Mouse (Mus musculus) layer of hippocampus, adult 9-10 months (tissue): Measurements from ENCODE around the gene 4931429L15Rik.
A peak's percentile ranks its signal among the peaks of the same experiment; 100 is the strongest.

Source experiments
- DNase-seq: peaks from one replicate; pipeline ENCODE4 v3.0.0; 2022; ENCODE audit warnings: low spot score

Gene 4931429L15Rik

DNA sequence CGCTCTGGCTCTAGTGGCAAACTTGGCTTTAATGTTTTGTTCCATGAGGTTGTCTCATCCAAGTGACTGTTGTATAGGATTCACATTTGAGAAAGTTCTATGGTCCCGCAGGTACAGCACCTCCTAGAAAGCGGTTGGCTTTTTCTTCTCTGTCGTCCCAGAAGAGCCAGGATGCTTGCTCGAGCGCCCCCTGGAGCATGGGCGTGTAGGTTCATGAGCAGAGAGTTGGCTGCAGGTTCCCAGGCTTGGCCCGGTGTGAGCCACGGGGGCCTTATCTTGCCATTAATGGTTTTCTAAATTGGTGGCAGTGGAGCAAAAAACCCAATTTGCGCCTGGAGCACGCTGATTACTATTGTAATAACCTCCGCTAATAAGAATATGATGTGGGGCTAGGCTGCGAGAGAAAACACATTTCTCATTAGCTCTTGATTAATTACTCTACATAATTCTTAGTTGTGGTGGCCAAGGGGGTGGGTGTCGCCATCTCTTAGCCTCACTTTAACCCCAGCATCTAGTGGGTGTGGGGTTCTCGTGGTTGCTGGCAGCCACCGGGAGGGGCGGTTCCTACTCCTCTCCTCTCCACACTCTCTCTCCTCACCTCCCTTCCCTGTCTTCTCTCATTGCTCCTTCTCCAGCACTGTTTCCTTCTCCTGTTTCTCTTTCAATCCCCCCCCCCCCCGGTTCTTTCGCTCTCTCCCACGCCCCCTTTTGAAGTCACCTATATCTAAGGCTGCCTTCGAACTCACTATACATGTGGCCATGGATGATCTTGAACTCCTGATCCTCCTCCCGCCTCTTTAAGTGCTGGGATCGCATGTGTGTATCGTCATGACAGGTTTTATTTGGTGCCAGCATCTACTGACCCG lies 8.2 kb upstream of the 4931429L15Rik start:
- no peak for DNase-seq

- DNase-seq, result no peak
Observed at GRCm38 (mm10) chr9:46326694-46327405, 7.1 kb upstream of the 4931429L15Rik start.

DNA sequence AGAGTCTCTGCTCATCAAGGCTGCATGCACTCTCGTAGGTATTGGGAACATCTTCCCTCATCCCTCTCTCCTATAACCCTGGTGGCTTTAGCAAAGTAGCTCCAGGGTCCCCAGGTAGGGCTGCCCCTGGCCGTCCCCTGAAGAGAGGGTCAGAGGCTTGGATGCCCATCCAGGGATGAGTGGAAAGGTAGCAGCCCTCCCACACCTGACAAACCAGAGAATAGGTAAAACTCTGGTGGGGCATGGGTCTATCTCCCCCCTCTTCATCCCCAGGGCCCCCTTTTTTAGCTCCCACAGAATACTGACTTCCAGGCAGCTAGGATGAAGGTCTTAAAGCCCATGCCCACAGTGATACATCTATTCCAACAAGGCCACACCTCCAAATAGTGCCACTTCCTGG lies 675 bp upstream of the 4931429L15Rik start:
- no peak for DNase-seq

DNA sequence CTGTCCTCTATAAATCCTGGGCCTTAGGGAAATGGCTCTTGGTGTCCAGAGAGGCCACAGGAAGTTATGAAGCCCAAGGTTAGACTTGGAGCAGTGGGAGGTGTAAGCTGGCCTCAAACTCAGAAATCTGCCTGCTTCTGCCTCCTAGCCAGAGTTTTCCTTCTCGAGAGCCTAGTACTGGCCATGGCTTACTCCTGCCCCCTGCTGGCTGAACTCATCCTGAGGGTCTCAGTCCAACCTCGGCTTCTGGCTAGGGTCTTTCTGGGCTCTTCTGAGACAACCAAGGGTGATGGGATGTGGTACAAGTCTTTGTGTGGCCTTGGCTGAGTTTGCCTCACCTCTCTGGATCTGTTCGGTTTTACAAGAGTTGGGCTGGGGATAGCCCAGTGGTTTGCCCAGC lies 1.8 kb downstream of the 4931429L15Rik start:
- no peak for DNase-seq

DNA sequence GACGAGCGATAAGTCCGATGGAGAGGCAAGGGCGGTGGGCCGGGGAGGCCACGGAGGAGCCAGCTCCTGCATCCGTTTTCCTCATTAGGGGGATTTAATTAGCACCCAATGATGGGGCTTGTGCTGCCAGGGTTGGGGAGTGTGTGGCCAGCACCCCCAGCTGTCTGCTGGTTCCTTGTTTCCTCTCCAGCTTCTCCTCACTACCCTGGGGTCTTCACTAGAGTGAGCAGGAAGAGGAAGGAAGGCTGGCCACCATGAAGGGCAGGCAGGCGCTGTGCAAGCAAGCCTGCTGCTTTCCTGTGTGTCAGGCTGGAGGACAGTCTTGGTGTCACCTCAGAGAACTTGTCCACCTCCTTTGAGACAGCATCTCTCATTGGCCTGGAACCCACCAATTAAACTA lies 2.9 kb downstream of the 4931429L15Rik start:
- DNase-seq, result no peak

DNA sequence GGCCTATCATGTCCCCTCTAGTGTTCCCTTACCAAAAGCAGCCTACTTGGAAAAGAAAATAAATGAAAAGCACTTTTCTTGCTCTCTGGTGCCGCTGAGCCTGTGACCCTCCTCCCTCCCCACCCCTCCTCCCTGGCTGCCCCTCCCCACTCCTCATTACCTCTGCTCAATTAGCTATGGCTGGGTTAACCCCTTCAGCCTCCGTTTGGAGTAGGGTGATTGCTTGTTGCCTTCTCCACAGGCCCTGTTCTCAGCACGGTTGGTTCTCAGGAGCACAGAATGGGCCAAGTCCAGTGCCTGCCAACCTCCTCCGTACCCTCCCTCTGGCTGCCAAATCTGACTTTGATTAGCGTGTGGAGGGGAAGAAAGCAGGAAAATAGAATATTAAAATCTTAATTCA lies 3.4 kb downstream of the 4931429L15Rik start:
- no peak for DNase-seq

GRCm38 (mm10) chr9:46315807-46316365 lies 3.9 kb downstream of the 4931429L15Rik start:
- DNase-seq, result no peak

- no peak for DNase-seq
Observed at GRCm38 (mm10) chr9:46314921-46315320, 4.9 kb downstream of the 4931429L15Rik start.

DNA sequence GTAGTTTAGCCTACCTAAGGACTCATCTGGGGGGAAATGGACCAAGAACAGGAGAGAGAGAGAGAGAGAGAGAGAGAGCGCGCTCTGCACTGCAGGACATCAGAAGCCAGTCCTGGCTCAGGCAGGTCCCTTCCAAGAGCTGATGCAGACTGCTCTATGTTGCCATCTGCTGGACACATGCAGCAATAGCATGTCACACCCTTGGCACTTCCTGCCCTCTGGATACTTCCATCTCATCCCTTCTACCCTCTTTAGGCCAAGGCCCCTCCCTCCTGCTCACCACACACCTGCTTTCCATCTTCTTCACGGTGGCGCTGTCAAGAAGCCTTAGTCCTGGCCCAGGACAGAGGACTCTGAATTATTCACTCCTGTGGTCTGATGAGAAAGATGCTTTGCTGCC lies 5.3 kb downstream of the 4931429L15Rik start:
- DNase-seq, result no peak

- no peak for DNase-seq
Observed at GRCm38 (mm10) chr9:46309121-46309520, 10.7 kb downstream of the 4931429L15Rik start.

- DNase-seq, result no peak
Observed at GRCm38 (mm10) chr9:46302142-46302541, 17.6 kb downstream of the 4931429L15Rik start.

DNA sequence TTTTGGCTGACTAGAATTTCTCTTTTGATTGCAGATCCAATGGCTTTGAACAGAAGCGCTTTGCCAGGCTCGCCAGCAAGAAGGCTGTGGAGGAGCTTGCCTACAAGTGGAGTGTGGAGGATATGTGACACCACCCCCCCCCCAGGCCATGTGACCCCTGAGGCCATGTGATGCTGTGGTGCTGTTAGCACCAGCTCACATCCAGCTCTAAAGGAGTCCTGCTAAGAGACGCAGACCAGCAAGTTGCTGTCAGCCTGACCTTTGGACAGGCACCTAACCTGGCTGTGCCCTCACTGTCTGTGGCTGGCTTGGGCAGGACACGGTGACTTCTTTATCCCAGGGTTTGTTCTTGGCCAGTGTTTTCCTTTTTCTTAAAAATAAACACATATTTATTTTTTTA lies 21.4 kb downstream of the 4931429L15Rik start:
- DNase-seq, result no peak

DNA sequence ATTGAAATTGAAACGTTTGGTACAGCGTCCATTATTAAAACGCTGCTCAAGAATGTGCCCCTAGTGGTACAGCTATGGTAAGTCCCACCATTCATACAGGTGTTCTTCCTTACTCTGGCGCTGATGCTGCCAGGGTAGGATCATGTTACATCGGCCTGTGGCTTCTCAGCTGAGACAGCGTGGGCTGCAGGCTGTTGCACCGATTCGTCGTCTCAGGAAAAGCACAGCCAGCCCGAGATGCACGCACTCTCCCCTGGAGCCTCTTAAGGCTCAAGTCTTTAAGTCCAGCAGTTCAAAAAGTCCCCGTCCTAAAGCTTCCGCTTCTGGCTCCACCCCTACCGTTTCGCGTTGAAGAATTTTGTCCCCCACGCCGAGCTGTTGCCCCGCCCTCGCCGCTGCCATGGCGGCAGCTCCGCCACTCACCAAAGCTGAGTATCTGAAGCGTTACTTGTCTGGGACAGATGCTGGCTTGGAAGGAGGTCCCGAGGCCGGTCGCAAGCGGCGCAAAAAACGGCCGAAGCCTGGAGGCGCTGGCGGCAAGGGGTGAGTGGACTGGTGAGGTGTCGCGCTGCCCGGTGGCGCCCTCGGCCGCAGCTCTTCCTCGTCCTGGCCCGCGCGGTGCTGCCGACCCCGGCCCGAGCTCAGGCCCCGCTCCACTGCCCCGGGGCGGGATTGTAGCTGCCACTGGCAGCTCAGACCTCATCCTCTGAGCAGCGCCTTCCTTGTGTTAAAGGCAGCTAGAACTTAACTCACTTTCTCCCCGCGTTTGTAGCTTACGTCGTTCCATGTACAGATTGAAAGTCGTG lies 37.0 kb downstream of the 4931429L15Rik start, which contains the start of gene Bud13:
Gene Bud13, plus strand, starts transcription at position 378 of the 806 bp plus-strand sequence.
- DNase-seq, result peak; percentile 55

GRCm38 (mm10) chr9:46274494-46274893 lies 45.3 kb downstream of the 4931429L15Rik start:
- no peak for DNase-seq

DNA sequence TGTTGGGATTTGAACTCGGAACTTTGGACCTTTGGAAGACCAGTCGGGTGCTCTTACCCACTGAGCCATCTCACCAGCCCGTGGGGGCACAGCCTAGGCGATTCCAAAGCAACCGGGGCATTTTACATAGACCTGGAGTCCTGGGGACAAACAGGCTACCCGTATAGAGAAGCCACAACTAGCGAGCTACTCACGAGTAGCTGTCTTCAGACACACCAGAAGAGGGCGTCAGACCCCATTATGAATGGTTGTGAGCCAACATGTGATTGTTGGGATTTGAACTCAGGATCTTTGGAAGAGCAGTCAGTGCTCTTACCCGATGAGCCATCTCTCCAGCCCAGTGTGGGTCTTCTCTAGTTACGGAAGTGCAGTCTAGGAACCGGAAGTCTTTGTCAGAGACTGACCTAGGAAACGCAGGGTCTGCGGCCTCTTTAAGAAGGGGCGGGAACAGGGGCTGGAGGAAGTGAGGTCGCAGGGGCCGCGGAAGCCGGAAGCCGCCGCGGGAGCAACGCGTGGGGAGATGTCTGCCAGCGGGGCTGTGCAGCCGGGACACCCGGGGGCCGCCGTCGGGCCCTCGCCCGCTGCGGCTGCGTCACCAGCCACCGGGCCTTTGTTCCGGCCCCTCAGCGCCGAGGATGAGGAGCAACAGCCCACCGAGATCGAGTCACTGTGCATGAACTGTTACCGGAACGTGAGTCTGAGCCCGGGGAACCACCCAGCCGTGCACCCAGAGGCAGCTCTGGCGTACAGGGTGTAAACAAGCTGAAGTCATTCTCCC lies 46.9 kb downstream of the 4931429L15Rik start, which contains the start of gene Zpr1:
Gene Zpr1, plus strand, starts transcription at position 388 of the 778 bp plus-strand sequence.
- peak; percentile 76 for DNase-seq

DNA sequence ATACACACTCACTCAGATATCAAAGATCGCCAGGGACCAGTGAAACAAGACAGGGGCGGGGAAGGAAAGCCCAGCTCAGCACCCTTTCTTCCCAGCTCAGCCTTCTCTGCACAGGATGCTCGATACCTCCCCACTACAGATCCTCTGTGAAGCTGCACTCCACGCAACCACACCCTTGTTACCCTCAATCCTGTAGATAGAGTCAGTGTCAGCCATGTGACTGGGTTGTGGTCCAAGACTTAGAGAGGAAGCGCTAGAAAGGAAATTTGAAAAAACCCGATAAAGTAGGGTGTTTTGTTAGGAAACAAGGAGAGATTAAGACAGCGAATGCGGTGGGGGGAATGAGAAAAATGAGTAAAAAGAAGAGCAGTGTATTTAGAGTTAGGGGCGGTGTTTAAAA lies 47.7 kb downstream of the 4931429L15Rik start:
- no peak for DNase-seq

- no peak for DNase-seq
Observed at GRCm38 (mm10) chr9:46270782-46271181, 49.0 kb downstream of the 4931429L15Rik start.

- DNase-seq, result no peak
Observed at GRCm38 (mm10) chr9:46269125-46269524, 50.7 kb downstream of the 4931429L15Rik start.

DNA sequence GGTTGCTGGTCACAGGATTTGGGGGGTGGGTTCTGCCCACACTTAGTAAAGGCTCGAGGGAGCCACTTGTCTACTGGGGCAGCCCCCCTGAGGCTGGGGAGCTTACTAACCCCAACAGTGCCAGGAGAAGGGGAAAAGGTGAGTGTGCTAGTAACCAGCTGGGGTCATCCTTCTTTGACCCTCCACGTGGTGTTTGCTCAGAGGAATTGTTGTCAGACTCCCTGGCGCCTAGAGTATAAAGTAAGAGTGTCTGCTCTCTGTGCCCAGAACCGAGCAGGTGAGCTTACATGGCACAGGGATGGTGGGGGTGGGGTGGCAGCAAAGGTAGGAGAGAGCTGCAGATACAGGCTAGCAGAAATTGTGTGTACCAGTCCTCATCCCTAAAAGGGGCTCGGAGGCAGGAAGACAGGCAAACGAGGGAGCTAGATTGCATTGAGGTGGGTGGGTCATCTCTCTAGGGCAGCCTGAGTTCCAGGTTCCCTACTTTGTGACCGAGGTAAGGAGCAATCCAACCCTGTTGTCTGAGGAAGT lies 51.4 kb downstream of the 4931429L15Rik start, which contains the start of gene Apoa5:
Gene Apoa5, plus strand, starts transcription at position 291 of the 531 bp plus-strand sequence.
- DNase-seq, result no peak

DNA sequence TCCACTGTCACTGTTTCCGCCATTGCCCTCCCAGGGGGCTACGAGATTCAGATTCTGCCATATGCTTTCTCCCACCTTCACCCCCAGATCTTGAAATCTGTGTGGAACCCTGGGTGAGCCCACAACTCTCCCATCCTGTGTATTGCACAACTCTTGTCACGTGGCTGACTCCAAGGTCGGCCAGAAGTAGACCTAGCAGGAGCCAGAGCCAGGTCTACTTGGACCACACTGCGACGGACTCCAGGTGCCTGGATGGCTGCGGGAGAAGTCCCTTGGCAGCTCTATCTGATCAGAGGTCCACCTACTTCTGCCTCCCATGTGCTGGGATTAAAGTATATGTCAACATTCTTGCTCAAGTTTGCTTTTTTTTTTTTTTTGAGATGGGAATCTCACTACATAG lies 58.7 kb downstream of the 4931429L15Rik start:
- no peak for DNase-seq

DNA sequence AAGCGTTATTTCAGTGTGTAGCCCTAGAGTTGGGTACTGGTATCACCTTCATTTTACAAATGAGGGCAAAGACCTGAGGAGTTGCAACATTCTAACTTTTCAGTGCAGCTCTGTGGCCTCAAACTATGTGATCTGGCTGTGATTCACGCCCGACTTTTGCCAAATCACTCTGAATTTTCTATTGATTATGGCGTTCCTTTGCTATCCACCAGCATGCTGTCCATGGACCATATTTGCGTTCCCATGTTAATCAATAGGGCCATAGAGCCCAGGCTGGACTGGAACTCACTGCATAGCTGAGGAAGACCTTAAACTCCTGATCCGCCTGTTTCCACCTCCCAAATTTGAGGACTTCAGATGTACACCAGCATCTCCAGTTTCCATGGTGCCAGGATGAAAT lies 60.7 kb downstream of the 4931429L15Rik start:
- no peak for DNase-seq
